Mouse (Mus musculus) intestine, postnatal 0 days (tissue): ENCODE data around the gene Prkca. TPM values are rescaled to one million over a fixed set of nuclear protein-coding genes. Genes with fewer than 3 reads are reported as not detected.

Experiments
- ATAC-seq: fragments of 200-750 bp; cut with Nextera tagmentation; 2 replicates; pipeline ENCODE4 v1.8.0; 2017; ENCODE audit warnings: mild to moderate bottlenecking, moderate TSS enrichment, moderate library complexity
- H3K27ac ChIP-seq: fragments of 300-500 bp; sonication (generic); 2 replicates; pipeline ENCODE4 v1.5.1; 2014; ENCODE audit warnings: mild to moderate bottlenecking, low read depth, low read length, moderate library complexity
- H3K27me3 ChIP-seq: fragments of 300-500 bp; sonication (generic); replicated peaks from 2 replicates; pipeline ENCODE4 v1.6.1; 2014; ENCODE audit warnings: low read length, mixed read lengths; ENCODE audit not compliant: control insufficient read depth, insufficient read depth
- H3K36me3 ChIP-seq: fragments of 300-500 bp; sonication (generic); 2 replicates; pipeline ENCODE4 v1.6.1; 2014; ENCODE audit warnings: mild to moderate bottlenecking, moderate library complexity; ENCODE audit not compliant: control insufficient read depth, insufficient read depth
- H3K4me1 ChIP-seq: fragments of 300-500 bp; sonication (generic); replicated peaks from 2 replicates; pipeline ENCODE4 v1.6.1; 2014; ENCODE audit warnings: antibody characterized with exemption, low read length, mixed read lengths; ENCODE audit not compliant: control insufficient read depth, insufficient read depth
- H3K4me2 ChIP-seq: fragments of 300-500 bp; sonication (generic); replicated peaks from 2 replicates; pipeline ENCODE4 v1.6.1; 2014; ENCODE audit warnings: low read depth, mild to moderate bottlenecking, moderate library complexity
- H3K4me3 ChIP-seq: fragments of 300-500 bp; sonication (generic); 2 replicates; pipeline ENCODE4 v1.5.1; 2014; ENCODE audit warnings: low read depth, low read length
- H3K9ac ChIP-seq: fragments of 300-500 bp; sonication (generic); 2 replicates; pipeline ENCODE4 v1.6.1; 2014; ENCODE audit warnings: mild to moderate bottlenecking, low read depth, low read length
- H3K9me3 ChIP-seq: fragments of 300-500 bp; sonication (generic); 2 replicates; pipeline ENCODE4 v1.6.1; 2016; ENCODE audit warnings: mixed run types; ENCODE audit not compliant: control insufficient read depth
- CTCF ChIP-seq: sonication (generic); IDR thresholded peaks from 2 replicates; pipeline ENCODE4 v1.5.1; 2016; ENCODE audit warnings: low read depth, mild to moderate bottlenecking, control low read depth, antibody characterized with exemption, moderate library complexity
- WGBS: fragments of 180-500 bp; shearing (Covaris S2); extraction: QIAGEN DNeasy Blood & Tissue Kit; methylation state at CpG from one replicate; pipeline ENCODE4 v1.1.7; 2014; 5-methylcytosine and 5-hydroxymethylcytosine counted together
- polyA plus RNA-seq: library from polyadenylated mRNA; unstranded; fragments of >200 nt; fragmentation: Nextera tagmentation; extraction: Ambion mirVana; gene quantifications from 2 replicates; pipeline ENCODE4 v1.2.1, GENCODE M21; 2015

The Prkca gene
- polyA plus RNA-seq, 1 experiment from 2014 or later: 14.5 TPM

DNA sequence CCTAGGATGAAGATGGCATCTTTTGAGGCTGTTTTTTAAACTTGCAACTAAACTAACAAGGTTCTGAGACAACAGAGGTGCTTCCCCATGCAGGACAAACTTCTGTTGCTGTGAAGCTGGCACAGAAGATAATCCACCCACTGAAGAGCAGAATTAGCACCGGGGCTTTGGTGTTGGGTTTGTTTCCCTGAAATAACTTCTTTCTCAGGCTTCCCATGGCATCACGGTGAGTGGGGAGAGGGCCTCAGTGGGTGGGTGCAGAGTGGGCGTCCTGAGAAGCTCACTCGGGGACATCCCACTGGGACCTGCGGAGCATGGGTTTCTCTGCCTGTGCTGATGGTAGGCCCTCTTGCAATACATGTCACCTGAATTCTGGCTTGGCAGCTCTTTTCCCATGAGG is 161.3 kb downstream of the Prkca start:
- TF ChIP-seq CTCF: no peak
- 87% methylated on average over 5 of the region's 5 CpGs for WGBS
- no peak overlapping the region for H3K4me2 ChIP-seq

DNA sequence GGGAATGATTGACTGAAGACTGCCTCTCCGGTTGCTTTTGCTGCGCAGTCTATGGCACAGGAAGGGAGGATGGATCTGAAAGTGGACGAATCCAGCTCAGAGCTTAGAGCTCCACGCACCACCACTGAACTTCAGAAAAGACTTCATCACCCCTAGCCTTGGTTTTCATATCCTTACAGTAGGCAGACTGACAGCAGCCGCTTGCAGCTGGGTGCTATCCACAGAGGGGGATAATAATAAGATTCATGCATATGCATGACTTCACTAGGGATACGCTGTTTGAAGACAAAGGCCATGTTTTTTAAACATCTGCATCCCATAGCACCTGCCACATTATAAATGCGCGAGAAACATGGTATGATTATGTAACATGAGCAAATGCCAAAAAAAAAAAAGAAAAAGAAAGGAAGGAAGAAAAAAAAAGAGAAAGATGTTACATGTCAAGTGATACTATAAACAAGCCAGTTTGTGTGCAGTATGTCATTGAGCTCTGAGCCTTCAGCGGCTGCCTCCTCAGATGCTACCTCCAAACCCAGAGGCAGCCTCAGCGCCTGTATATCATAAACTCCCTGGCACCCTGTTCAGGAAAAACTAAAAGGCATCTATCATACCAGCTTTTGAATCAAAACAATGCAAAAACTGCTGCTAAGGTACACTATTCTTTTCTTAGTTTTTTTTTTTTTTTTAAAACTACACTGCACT is 162.6 kb downstream of the Prkca start:
- WGBS: 73% methylated on average over 10 of the region's 10 CpGs
- TF ChIP-seq CTCF: no peak
- H3K4me1 ChIP-seq: no peaks in the 10 kb centered on the region; the same call in 1 of the 2 replicates

More for the DNA sequence above, 161.3 kb downstream of the Prkca start:
- Histone ChIP-seq H3K36me3 (no peaks in the 10 kb centered on the region), H3K4me1 (no peaks in the 10 kb centered on the region), H3K4me3 (no peak overlapping the region), H3K27me3 (no peaks in the 10 kb centered on the region), H3K27ac (no peak overlapping the region), H3K9ac (no peak overlapping the region), H3K9me3 (no peaks in the 10 kb centered on the region)
- no peak for ATAC-seq

DNA sequence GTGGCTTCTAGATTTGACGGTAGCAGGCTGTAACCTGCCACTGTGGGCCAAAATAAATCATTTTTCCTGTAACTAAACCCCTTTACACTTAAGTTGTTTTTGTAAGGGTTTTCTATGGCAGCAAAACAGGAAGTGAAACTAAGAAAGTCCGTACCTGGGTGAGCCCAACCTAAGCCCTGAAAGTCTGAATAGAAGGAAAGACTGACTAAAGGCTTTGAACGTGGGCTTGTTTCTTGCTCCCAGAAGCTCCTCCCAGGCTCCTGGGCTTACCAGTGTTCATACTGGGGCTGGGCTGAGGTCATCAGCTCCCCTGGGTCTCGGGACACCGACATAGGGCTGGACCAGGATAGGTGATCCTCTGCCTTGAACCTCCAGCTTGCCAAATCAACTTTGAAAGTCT is 164.9 kb downstream of the Prkca start:
- H3K27me3 ChIP-seq: no peaks in the 10 kb centered on the region
- no peak for ATAC-seq
- no peaks in the 10 kb centered on the region; the same call in 1 of the 2 replicates for H3K4me1 ChIP-seq
- H3K27ac ChIP-seq: no peak overlapping the region
- TF ChIP-seq CTCF: no peak
- H3K9ac ChIP-seq: no peak overlapping the region
- no peak overlapping the region for H3K4me3 ChIP-seq
- H3K4me2 ChIP-seq: no peak overlapping the region
- no peaks in the 10 kb centered on the region for H3K36me3 ChIP-seq
- no peaks in the 10 kb centered on the region for H3K9me3 ChIP-seq
- 78% methylated on average over 5 of the region's 5 CpGs for WGBS

More for the DNA sequence above, 162.6 kb downstream of the Prkca start:
- H3K9me3 ChIP-seq: no peaks in the 10 kb centered on the region
- H3K27ac ChIP-seq: no peak overlapping the region
- no peak overlapping the region for H3K4me2 ChIP-seq
- no peak overlapping the region for H3K4me3 ChIP-seq
- H3K9ac ChIP-seq: no peak overlapping the region
- H3K27me3 ChIP-seq: no peaks in the 10 kb centered on the region
- ATAC-seq: no peak
- H3K36me3 ChIP-seq: no peaks in the 10 kb centered on the region

DNA sequence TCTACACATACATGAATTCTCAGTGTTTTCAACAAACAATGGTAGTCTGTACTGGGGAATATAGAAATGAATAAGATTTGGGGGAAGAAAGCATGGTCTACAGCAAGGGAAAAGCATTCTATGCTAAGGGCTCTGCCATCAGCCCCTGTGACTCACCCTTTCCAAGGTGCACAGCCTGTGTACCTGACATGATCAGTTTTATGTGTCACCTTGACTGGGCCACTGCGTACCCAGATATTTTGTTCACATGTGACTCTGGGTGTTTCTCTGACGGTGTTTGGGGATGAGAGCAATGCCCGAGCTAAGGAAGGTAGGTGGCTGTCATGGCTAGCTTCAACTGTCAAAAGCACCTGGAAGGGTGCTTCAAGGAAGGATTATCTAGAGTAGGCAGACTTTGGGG is 165.5 kb downstream of the Prkca start:
- Histone ChIP-seq H3K4me3 (no peak overlapping the region), H3K4me2 (no peak overlapping the region), H3K9ac (no peak overlapping the region), H3K36me3 (no peaks in the 10 kb centered on the region), H3K4me1 (no peaks in the 10 kb centered on the region; the same call in 1 of the 2 replicates), H3K27ac (no peak overlapping the region), H3K9me3 (no peaks in the 10 kb centered on the region), H3K27me3 (no peaks in the 10 kb centered on the region)
- 94% methylated on average over 3 of the region's 3 CpGs for WGBS
- no peak for TF ChIP-seq CTCF
- no peak for ATAC-seq

DNA sequence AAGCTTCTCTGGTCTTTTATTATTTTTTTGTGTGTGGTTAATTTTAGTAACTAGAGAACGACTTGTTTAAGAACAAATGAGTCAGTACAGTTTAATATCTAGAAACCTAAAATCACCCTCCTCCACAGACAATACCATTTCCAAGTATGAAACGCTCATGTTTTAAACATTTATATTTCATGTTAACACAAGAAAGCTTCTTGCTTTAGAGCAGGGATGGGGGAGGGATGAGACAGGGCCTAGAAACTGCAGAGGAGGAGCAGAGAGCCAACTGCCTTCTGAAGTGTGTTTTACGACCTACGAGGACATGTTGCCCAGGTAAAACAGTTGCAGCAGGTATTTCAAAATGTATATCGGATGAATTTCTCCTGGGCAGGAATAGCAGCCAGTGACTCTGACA is 167.0 kb downstream of the Prkca start:
- Histone ChIP-seq H3K27me3 (no peaks in the 10 kb centered on the region), H3K27ac (no peak overlapping the region), H3K4me1 (no peaks in the 10 kb centered on the region; the same call in 1 of the 2 replicates), H3K4me2 (no peak overlapping the region), H3K4me3 (no peak overlapping the region), H3K36me3 (no peaks in the 10 kb centered on the region), H3K9me3 (no peaks in the 10 kb centered on the region), H3K9ac (no peak overlapping the region)
- no peak for TF ChIP-seq CTCF
- 72% methylated on average over 5 of the region's 5 CpGs for WGBS
- ATAC-seq: no peak

DNA sequence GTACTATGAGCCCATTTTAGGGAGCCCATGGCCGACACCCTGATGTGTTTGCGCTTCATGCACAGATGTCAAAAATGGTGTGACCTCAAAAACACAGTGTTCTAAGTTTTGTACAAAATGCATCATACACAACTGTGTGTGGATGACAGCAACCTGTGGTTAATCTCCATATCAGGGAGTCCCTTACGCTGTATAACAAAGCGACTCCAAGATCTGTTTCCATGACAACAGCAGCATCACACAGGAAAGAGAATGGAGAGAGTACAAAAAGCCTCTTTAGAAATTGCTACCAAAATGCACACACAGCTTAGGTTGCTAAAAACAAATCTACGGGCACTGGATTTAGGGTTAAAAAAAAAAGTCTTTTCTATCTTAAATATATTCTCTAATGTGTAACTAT is 171.8 kb downstream of the Prkca start:
- WGBS: 93% methylated on average over 5 of the region's 5 CpGs
- no peak for TF ChIP-seq CTCF
- Histone ChIP-seq H3K36me3 (no peaks in the 10 kb centered on the region; the same call in 1 of the 2 replicates), H3K9me3 (no peaks in the 10 kb centered on the region), H3K4me3 (no peak overlapping the region), H3K4me1 (no peaks in the 10 kb centered on the region), H3K27me3 (no peaks in the 10 kb centered on the region), H3K9ac (no peak overlapping the region), H3K27ac (no peak overlapping the region), H3K4me2 (no peak overlapping the region)
- ATAC-seq: no peak
